Mouse (Mus musculus) cerebellum, postnatal 4 days (tissue): ENCODE results near the gene Sdf2l1.
A peak's percentile ranks its signal among the peaks of the same experiment; 100 is the strongest.
"Not testable (repeated sequence)": the region's sequence is repeated elsewhere in the genome, so short reads cannot be mapped to it uniquely, and the experiment has no call there.

Source experiments
- DNase-seq, 2 experiments: peaks; one replicate each; pipeline ENCODE4 v3.0.0; 2022; ENCODE audit warnings: low spot score in 2 of 2, mixed read lengths in 1 of 2

Sdf2l1 gene

DNA sequence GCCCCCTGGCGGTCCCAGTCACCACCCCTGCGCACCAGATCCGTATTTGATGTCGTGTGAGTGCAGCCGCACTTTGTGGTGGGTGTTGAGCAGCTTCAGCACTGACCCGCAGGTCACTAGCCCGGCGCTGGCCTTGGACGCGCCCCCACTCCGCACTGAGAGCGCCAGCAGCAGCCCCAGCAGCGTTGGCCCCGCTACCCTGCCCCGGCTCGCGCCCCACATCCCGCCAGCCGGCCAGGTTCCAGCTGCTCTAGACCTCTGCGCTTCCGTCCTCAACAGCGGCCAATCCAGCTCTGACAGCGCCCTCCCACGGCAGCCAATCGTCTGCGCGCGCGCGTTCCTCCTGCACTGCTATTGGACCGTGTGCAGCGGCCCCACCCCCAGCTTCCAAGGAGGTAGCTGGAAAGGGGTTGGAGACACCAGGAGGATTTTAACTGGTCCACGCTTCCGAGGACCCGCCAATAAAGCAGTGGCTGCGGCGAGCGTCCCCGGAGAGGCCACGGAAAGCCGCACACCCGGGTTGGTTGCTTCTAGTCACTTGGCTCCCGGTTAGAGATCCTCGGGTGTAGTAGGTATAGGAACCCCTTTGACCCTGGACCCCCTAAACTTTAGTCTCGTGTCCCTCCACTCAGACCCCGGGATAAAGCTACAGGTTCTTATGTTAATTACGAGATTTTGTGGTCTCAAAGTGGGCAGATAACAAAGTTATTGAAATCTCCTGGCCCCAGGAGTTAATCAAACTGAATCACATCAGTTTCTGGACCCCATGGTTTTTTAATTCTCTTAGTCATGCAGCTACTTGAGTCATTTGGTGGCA lies at the start of gene Sdf2l1:
Gene Sdf2l1, minus strand, starts transcription at position 295 of the 817 bp plus-strand sequence.
- peak; percentile 92 to 98 for DNase-seq

DNA sequence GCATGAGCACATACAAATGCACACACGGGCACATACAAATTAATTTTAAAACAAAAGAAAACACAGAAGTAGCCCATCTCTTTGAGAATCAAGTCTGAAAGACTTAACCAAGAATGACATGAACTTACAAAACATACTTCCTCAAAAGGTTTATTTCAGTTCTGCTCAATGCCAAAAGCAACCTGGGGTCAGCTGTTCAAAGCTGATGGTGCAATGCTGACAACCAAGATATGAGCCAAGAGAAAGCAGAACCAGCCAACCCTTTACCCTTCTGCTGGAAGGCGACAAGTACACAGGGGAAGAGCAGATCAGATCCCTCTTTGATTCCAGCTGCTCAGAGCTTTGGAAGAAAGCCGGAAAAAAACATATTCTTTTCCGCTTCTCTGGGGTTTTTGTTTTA lies 49.2 kb upstream of the Sdf2l1 start:
- no peak for DNase-seq

DNA sequence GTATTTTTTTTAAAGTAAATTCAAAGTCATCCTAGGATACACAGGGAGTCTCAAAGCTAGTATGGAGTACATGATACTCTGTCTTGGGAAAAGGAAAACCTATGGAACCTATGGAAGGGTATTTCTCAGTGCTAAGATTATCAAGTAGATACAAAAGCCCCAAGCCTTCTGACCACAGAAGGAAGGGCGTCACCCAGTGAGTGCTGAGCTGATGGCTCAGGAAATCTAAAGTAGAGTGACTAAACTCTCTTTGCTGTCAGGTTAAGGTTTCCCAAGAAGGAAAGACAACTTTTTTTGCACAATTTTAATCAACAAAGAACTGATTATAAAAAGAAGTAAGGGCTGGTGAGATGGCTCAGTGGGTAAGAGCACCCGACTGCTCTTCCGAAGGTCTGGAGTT lies 47.5 kb upstream of the Sdf2l1 start:
- no peak for DNase-seq

DNA sequence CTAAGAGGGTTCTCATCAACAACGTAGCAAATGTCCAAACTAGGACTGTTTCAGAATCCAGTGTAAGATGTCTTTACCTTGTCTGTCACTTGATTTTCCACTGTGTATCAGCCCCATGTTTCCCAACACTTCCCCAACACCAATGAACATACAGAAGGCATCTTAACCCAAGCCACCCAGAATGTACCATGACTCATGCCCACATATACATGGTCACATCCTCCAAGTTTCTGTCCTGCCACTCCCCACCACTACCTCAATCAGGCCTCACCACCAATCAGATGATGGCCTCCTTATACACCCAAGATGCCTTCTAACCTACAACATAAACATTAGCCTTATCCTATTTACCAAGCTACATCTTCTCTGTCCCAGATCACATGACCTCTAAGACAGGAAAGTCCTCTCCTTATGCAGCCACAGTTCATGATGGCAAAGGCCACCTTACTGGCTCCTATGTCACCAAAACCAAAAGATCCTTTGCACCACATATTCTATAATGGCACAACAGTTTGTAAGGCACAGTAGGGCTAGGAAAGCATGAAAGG lies 45.5 kb upstream of the Sdf2l1 start:
- no peak for DNase-seq

- DNase-seq: no peak
Observed at GRCm38 (mm10) chr16:17175765-17176164, 43.6 kb upstream of the Sdf2l1 start.

- no peak for DNase-seq
Observed at GRCm38 (mm10) chr16:17168049-17168448, 35.9 kb upstream of the Sdf2l1 start.

GRCm38 (mm10) chr16:17167179-17167578 lies 35.0 kb upstream of the Sdf2l1 start:
- no peak for DNase-seq

- DNase-seq: not testable (repeated sequence)
Observed at GRCm38 (mm10) chr16:17165478-17165877, 33.3 kb upstream of the Sdf2l1 start.

GRCm38 (mm10) chr16:17154346-17154745 lies 22.2 kb upstream of the Sdf2l1 start:
- no peak for DNase-seq

DNA sequence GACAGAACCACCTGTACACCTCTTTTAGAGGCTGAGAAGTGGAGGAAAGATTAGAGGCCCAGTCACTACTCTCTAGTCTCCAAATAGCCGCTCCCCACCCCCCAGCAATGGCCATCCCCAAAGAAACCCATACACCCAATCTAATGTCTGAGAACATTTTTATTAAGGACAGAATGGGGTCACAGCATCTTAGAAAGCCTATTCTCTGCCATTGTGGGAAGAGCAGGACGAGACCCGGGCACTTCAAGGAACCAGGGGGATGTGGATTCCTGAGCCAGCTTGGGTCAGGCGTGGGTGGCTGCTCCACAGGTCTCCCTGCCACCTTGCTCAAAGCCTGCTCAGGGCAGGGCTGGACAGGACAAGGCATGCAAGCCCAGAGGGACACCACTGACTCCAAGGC lies 19.7 kb upstream of the Sdf2l1 start:
- no peak for DNase-seq

DNA sequence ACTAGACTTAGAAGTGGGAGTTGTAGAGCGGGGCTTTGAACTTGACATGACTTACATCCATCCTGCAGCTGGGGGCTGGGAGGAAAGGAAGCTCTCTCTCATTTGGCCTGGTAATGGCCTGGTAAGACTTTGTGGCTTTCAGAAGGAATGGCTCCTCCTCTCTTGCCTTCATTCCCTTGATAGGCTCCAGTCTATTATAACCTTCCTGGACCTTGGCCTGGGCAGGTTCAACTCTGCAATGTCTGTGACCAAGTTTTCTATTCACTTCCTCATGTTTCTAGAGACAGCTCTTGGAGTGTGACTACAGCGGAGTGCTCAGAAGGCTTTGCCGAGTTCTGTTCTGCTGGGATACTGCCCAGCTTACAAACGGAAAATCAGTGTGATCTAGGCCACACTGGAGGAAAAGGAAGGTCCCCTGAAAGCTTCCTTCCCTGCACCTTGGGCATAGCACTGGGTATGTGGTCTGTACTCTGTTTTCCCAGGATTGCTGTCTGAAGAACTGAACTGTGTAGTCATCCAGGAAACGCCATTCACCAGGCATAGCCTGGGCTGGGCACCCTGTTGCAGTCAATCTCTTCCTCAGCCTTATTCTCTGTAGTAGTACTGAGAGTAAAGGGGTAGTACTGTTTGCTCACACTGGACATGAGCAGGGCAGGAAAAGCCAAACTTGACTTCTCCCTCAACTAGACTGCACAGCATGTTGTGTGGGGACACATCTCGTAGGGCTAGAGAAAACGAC lies 18.5 kb upstream of the Sdf2l1 start:
- DNase-seq: no peak

DNA sequence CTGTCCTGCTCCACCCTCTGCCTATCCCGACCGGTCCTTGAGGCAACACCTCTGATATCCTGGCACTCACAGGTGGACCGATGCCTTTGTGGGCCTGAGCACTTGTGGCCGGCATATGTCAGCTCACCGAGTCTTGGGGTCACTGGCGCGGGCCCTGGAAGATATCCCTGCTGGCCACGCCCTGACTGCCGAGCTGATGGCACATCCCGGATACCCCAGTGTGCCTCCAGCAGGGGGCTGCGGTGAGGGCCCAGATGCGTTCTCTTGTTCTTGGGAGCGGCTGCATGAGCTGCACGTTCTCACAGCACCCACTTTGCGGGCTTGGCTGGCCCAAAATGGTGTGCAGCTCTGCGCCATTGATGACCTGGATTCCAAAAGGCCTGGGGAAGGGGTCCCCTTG lies 15.9 kb upstream of the Sdf2l1 start:
- no peak for DNase-seq

DNA sequence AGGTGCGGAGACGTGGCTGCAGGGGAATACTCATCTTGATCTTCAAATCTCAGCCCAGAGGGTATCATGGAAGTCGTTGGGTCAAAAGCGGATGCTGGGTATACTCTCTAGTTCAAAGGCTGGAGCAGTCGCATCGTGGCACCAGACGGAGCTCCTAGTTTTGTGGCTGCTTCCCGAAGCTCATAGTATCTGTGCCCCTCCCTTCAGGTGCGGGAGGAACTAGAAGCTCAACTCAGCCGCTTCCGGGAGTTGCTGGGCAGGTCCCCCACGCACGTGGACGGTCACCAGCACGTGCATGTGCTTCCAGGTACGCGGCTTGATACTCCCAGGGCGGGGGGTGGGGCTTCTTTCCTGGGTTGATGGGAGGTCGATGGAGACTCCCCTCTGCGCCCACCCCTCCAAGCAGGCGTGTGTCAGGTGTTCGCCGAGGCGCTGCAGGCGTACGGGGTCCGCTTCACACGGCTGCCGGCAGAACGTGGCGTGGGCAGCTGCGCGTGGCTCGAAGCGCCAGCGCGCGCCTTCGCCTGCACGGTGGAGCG lies 15.3 kb upstream of the Sdf2l1 start:
- DNase-seq: peak in 1 of 2 experiments; percentile 16

- DNase-seq: peak; percentile 58 to 81
Observed at GRCm38 (mm10) chr16:17146772-17147235, 14.6 kb upstream of the Sdf2l1 start, which contains the start of gene Ccdc116. Gene Ccdc116, minus strand, starts transcription at chr16:17147229.

DNA sequence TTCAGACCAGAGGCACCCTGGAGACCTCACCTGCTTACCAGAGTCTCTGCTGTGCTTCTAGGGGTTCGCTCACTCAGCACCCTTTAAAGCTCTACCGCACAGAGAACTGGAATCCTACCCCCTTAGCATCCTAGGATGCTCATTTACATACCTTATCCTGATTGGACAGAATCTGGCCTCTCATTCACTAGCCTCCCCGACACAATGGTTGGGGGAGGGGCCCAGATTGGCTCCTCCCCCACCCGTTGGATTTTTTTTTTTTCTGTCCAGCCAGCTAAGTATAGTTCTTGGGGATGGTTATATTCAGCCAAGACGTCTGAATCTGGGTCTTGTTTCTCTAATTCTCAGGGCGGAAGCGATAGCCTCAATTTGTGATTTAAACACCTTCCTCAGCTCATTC lies 12.2 kb upstream of the Sdf2l1 start, which contains the start of gene Ydjc:
Gene Ydjc, plus strand, starts transcription at position 283 of the 400 bp plus-strand sequence.
- no peak for DNase-seq

GRCm38 (mm10) chr16:17137355-17137754 lies 5.2 kb upstream of the Sdf2l1 start:
- DNase-seq: no peak

DNA sequence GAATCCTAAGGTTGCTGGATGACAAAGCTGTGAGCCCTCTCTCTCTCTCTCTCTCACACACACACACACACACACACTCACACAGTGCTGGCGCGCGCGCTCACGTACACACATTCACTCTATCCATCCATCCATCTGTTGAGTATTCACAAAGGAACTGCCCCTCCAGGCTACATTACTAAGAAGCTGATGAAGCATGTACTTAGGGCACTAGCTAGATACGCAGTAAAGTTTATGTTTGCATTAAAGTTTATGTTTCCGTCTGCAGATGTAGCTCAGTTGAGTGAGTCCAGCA lies 670 bp upstream of the Sdf2l1 start:
- DNase-seq: no peak

DNA sequence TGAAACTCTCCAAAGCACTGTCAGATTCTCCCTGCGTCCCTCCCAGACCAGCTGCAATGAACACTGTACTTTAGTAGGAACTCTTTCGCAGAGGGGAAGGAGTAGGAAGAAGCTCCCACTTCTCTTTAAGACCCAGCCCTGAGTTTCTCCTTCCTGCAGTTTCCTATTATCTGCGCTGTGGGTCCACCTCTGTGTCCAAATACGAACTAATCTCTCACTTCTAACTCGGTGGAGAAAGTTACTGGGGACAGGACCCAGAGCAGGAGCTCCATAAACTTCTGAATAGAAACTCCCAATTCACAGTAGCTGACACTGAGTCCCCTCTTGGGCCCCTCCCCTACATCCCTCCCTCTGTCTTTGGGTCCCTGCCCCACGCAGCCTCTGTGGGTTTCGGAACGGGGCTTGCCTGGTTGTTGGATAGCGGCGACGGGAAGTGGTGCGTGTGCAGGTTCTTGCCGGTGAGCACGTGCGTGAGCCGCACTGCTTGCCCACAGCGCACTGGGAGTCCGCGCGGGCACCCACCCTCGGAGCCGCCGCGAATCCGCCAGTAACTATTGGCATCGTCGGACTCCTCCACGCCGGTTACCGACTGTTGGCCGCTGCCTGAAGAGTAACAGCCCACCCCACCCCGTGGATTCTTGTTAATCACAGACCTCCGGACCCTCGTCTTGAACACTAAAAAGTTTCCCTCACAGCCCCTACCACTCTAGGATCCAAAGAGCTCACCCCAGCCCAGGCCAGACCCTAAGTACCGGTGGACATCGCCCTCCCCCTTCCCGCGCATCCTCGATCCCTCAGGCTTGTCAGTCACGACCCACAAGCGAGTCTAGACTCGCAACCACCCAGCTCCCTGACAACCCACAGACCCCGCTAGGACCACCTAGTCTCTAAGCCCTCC lies 743 bp downstream of the Sdf2l1 start:
- DNase-seq: peak in 1 of 2 experiments; percentile 11

GRCm38 (mm10) chr16:17127292-17127691 lies 4.9 kb downstream of the Sdf2l1 start:
- peak in 1 of 2 experiments; percentile 20 for DNase-seq

- peak in 1 of 2 experiments; percentile 76 for DNase-seq
Observed at GRCm38 (mm10) chr16:17124871-17125520, 7.2 kb downstream of the Sdf2l1 start, which contains the start of gene 2610318N02Rik. Gene 2610318N02Rik, minus strand, starts transcription at chr16:17125167.
